Mouse (Mus musculus): ENCODE measurements around the gene Clec2g. TPM values are rescaled to one million over a fixed set of nuclear protein-coding genes. Genes with fewer than 3 reads are reported as not detected.
"Not testable (repeated sequence)": the region's sequence is repeated elsewhere in the genome, so short reads cannot be mapped to it uniquely, and the experiment has no call there.

Clec2g gene
- polyA plus RNA-seq, 1 experiment from 2014 or later = not detected

DNA sequence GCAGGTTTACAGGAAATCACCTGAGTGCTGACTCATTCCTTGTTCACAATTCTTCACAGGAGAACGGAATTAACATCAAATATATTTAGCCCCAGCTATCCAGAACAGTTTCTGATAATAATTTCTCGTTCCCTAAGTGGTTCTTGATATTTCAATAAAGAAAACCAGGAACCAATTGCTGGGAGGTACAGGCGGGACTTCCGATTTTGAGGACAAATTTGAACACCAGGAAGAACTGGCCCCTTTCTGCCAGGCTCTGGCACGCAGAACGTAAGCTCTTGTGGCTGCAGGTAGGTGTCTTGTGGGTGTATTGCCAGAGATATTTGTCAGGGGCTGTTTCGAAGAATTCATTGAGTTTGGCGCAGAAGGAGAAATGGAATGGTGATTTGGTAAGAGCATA is 74.4 kb downstream of the Clec2g start:
- H3K27ac ChIP-seq = no peak overlapping the region
- H3K36me3 ChIP-seq (replicated peaks; ENCODE audit: control insufficient read depth, insufficient read depth) = no peaks in the 10 kb centered on the region
- H3K9ac ChIP-seq = no peak overlapping the region
- H3K4me3 ChIP-seq (replicated peaks; ENCODE audit: low read length) = no peak overlapping the region
- H3K4me2 ChIP-seq (replicated peaks) = no peak overlapping the region
- H3K27me3 ChIP-seq (ENCODE audit: control insufficient read depth, insufficient read depth, low read length) = no peaks in the 10 kb centered on the region
- no peaks in the 10 kb centered on the region for H3K4me1 ChIP-seq (replicated peaks; ENCODE audit: control insufficient read depth, insufficient read depth, low read length)
- WGBS = 94% methylated on average over 8 of the region's 8 CpGs
- DNase-seq (ENCODE audit: low spot score) (no peak), ATAC-seq (ENCODE audit: low FRiP score) (no peak)
- no peaks in the 10 kb centered on the region for H3K9me3 ChIP-seq (ENCODE audit: control insufficient read depth, low read length)

- H3K36me3 ChIP-seq (replicated peaks; ENCODE audit: control insufficient read depth, insufficient read depth); DNase-seq (ENCODE audit: low spot score); H3K9me3 ChIP-seq (ENCODE audit: control insufficient read depth, low read length); H3K9ac ChIP-seq; H3K27ac ChIP-seq; H3K4me1 ChIP-seq (replicated peaks; ENCODE audit: control insufficient read depth, insufficient read depth, low read length); H3K4me3 ChIP-seq (replicated peaks; ENCODE audit: low read length); ATAC-seq (ENCODE audit: low FRiP score); H3K27me3 ChIP-seq (ENCODE audit: control insufficient read depth, insufficient read depth, low read length); H3K4me2 ChIP-seq (replicated peaks): not testable (repeated sequence)
- 91% methylated on average over 7 of the region's 7 CpGs for WGBS
Measured at GRCm38 (mm10) chr6:129009846-129010504, 75.8 kb downstream of the Clec2g start.

GRCm38 (mm10) chr6:129010505-129010873 is 76.3 kb downstream of the Clec2g start:
- Histone ChIP-seq H3K27me3 (ENCODE audit: control insufficient read depth, insufficient read depth, low read length) (no peaks in the 10 kb centered on the region), H3K9me3 (ENCODE audit: control insufficient read depth, low read length) (no peaks in the 10 kb centered on the region), H3K4me3 (replicated peaks; ENCODE audit: low read length) (no peak overlapping the region), H3K36me3 (replicated peaks; ENCODE audit: control insufficient read depth, insufficient read depth) (no peaks in the 10 kb centered on the region), H3K27ac (no peak overlapping the region), H3K4me1 (replicated peaks; ENCODE audit: control insufficient read depth, insufficient read depth, low read length) (no peaks in the 10 kb centered on the region), H3K9ac (no peak overlapping the region), H3K4me2 (replicated peaks) (no peak overlapping the region)
- WGBS = 83% methylated on average over 3 of the region's 3 CpGs
- DNase-seq (ENCODE audit: low spot score) = no peak
- no peak for ATAC-seq (ENCODE audit: low FRiP score)

- ATAC-seq (ENCODE audit: low FRiP score); H3K4me1 ChIP-seq (replicated peaks; ENCODE audit: control insufficient read depth, insufficient read depth, low read length); H3K27me3 ChIP-seq (ENCODE audit: control insufficient read depth, insufficient read depth, low read length); H3K9me3 ChIP-seq (ENCODE audit: control insufficient read depth, low read length); H3K27ac ChIP-seq; H3K36me3 ChIP-seq (replicated peaks; ENCODE audit: control insufficient read depth, insufficient read depth); DNase-seq (ENCODE audit: low spot score); H3K4me3 ChIP-seq (replicated peaks; ENCODE audit: low read length); H3K9ac ChIP-seq; H3K4me2 ChIP-seq (replicated peaks): not testable (repeated sequence)
- 98% methylated on average over 18 of the region's 23 CpGs for WGBS
Measured at GRCm38 (mm10) chr6:129012012-129012411, 77.8 kb downstream of the Clec2g start.

GRCm38 (mm10) chr6:129012966-129013365 is 78.8 kb downstream of the Clec2g start:
- no peak overlapping the region for H3K9ac ChIP-seq
- DNase-seq (ENCODE audit: low spot score) (no peak), ATAC-seq (ENCODE audit: low FRiP score) (no peak)
- no peaks in the 10 kb centered on the region for H3K36me3 ChIP-seq (replicated peaks; ENCODE audit: control insufficient read depth, insufficient read depth)
- H3K27ac ChIP-seq = no peak overlapping the region
- no peak overlapping the region for H3K4me3 ChIP-seq (replicated peaks; ENCODE audit: low read length)
- 65% methylated on average over 1 of the region's 1 CpGs for WGBS
- H3K27me3 ChIP-seq (ENCODE audit: control insufficient read depth, insufficient read depth, low read length) = no peaks in the 10 kb centered on the region
- no peak overlapping the region for H3K4me2 ChIP-seq (replicated peaks)
- H3K4me1 ChIP-seq (replicated peaks; ENCODE audit: control insufficient read depth, insufficient read depth, low read length) = no peaks in the 10 kb centered on the region
- no peaks in the 10 kb centered on the region for H3K9me3 ChIP-seq (ENCODE audit: control insufficient read depth, low read length)

DNA sequence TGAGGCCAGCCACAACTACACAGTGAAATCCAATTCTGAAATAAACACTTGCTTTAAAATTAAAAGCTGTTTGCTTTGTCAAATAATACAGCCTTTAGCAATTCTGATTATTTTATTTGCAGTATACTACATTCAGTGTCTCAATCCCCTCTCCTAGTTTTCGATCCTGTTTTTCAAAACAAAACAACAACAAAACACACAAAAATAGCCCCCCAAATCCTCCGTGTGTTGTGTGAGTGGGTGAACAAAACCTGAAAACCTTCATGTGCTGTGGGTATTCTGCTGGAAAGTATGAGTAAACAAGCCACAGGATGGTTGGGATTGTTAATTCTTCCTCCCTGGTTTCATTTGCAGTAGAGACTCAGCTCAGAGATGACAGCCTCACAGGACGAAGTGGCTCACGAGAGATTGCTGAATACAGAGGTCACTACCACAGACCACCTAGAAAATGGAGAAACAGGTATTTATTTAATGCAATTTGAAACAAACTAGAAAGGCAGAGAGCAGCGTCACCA is 79.6 kb downstream of the Clec2g start:
- H3K4me1 ChIP-seq (replicated peaks; ENCODE audit: control insufficient read depth, insufficient read depth, low read length) = no peaks in the 10 kb centered on the region
- no peak overlapping the region for H3K4me2 ChIP-seq (replicated peaks)
- no peaks in the 10 kb centered on the region for H3K9me3 ChIP-seq (ENCODE audit: control insufficient read depth, low read length)
- ATAC-seq (ENCODE audit: low FRiP score) (no peak), DNase-seq (ENCODE audit: low spot score) (no peak)
- H3K36me3 ChIP-seq (replicated peaks; ENCODE audit: control insufficient read depth, insufficient read depth) = no peaks in the 10 kb centered on the region
- no peak overlapping the region for H3K4me3 ChIP-seq (replicated peaks; ENCODE audit: low read length)
- H3K27ac ChIP-seq = no peak overlapping the region
- H3K9ac ChIP-seq = no peak overlapping the region
- 92% methylated on average over 5 of the region's 5 CpGs for WGBS
- no peaks in the 10 kb centered on the region for H3K27me3 ChIP-seq (ENCODE audit: control insufficient read depth, insufficient read depth, low read length)

DNA sequence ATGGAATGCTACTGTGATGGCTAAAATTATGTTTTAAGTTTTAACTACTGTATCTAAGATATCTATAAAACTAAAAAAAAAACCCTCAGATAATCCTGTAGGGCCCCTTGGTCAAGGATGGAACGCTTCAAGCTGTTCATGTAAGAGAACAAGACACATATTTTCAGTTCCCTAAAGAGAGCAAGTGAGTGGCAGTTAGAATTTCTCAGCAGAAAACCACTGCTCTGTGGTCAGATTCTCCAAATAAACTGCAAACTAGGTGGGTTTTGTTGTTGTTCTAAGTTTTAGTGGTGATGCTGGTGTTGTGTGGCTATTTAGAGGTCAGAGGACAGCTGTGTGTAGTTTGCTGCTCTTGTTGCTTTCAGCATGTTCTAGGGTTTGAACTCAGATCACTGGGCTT is 80.2 kb downstream of the Clec2g start:
- no peak overlapping the region for H3K9ac ChIP-seq
- no peaks in the 10 kb centered on the region for H3K36me3 ChIP-seq (replicated peaks; ENCODE audit: control insufficient read depth, insufficient read depth)
- no peak overlapping the region for H3K27ac ChIP-seq
- no peak for ATAC-seq (ENCODE audit: low FRiP score)
- 88% methylated on average over 1 of the region's 1 CpGs for WGBS
- no peaks in the 10 kb centered on the region for H3K4me1 ChIP-seq (replicated peaks; ENCODE audit: control insufficient read depth, insufficient read depth, low read length)
- no peak overlapping the region for H3K4me3 ChIP-seq (replicated peaks; ENCODE audit: low read length)
- no peaks in the 10 kb centered on the region for H3K27me3 ChIP-seq (ENCODE audit: control insufficient read depth, insufficient read depth, low read length)
- no peak overlapping the region for H3K4me2 ChIP-seq (replicated peaks)
- no peaks in the 10 kb centered on the region for H3K9me3 ChIP-seq (ENCODE audit: control insufficient read depth, low read length)
- no peak for DNase-seq (ENCODE audit: low spot score)

DNA sequence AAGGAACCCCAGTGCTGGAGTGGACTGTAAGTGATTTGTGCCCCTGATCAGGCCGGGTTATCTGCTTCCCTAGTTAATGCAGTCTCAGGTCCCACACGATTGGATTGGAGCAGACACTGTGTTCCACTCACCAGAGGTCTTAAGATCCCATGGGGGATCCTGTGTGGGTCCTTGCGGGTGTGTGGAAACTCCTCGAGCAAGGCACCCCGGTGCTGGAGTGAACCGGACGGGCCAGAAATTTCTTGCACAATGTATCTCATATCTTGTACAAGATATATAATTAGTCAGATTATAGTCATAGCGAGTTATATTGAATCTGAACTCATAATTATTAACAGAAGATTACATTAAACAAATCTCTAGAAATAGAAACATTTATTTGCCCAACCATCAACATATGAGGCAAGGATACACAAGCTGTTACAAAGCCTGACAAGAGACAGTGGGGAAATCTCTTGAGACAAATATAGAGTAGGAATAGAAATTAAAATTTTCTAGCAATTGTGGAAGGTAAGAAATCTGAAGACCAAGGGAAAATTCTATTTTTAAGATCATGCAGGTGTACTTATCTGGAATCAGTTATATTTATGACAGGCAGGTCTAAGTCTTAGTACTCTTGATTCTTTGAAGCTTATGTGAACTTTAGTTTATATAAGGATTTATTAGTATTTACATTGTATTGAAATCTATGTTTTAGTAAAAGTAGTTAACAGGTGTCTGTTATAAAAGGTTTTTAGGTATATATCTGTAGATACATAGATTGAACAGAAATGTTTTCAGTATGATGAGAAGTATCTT is 93.5 kb downstream of the Clec2g start:
- no peaks in the 10 kb centered on the region for H3K9me3 ChIP-seq (ENCODE audit: control insufficient read depth, low read length)
- no peak overlapping the region for H3K9ac ChIP-seq
- H3K27me3 ChIP-seq (ENCODE audit: control insufficient read depth, insufficient read depth, low read length) = no peaks in the 10 kb centered on the region
- H3K4me3 ChIP-seq (replicated peaks; ENCODE audit: low read length) = no peak overlapping the region
- 91% methylated on average over 8 of the region's 8 CpGs for WGBS
- H3K4me2 ChIP-seq (replicated peaks) = no peak overlapping the region
- H3K4me1 ChIP-seq (replicated peaks; ENCODE audit: control insufficient read depth, insufficient read depth, low read length) = no peaks in the 10 kb centered on the region
- no peaks in the 10 kb centered on the region for H3K36me3 ChIP-seq (replicated peaks; ENCODE audit: control insufficient read depth, insufficient read depth)
- no peak for DNase-seq (ENCODE audit: low spot score)
- H3K27ac ChIP-seq = no peak overlapping the region
- no peak for ATAC-seq (ENCODE audit: low FRiP score)

GRCm38 (mm10) chr6:129030175-129030824 is 96.1 kb downstream of the Clec2g start:
- Histone ChIP-seq H3K4me1 (replicated peaks; ENCODE audit: control insufficient read depth, insufficient read depth, low read length) (no peaks in the 10 kb centered on the region), H3K4me2 (replicated peaks) (no peak overlapping the region), H3K27me3 (ENCODE audit: control insufficient read depth, insufficient read depth, low read length) (no peaks in the 10 kb centered on the region), H3K36me3 (replicated peaks; ENCODE audit: control insufficient read depth, insufficient read depth) (no peaks in the 10 kb centered on the region), H3K4me3 (replicated peaks; ENCODE audit: low read length) (no peak overlapping the region), H3K9ac (no peak overlapping the region), H3K27ac (no peak overlapping the region), H3K9me3 (ENCODE audit: control insufficient read depth, low read length) (no peaks in the 10 kb centered on the region)
- ATAC-seq (ENCODE audit: low FRiP score) = no peak
- whole genome bisulfite sequencing = 66% methylated on average over 6 of the region's 6 CpGs
- DNase-seq (ENCODE audit: low spot score) = no peak

Data from hindbrain, embryonic 14.5 days (tissue).